Mouse (Mus musculus) liver, embryonic 15.5 days (tissue): ENCODE measurements around the gene Minar1. TPM values are rescaled to one million over a fixed set of nuclear protein-coding genes. Genes with fewer than 3 reads are reported as not detected.

Experiments
- ATAC-seq: fragments of 200-750 bp; cut with Nextera tagmentation; 2 replicates; pipeline ENCODE4 v1.8.0; 2017; ENCODE audit warnings: moderate number of reproducible peaks, mild to moderate bottlenecking, moderate library complexity; ENCODE audit not compliant: insufficient read depth
- H3K27ac ChIP-seq: fragments of 300-500 bp; sonication (generic); replicated peaks from 2 replicates; pipeline ENCODE4 v1.5.1; 2015; ENCODE audit warnings: mild to moderate bottlenecking, inconsistent platforms
- H3K27me3 ChIP-seq: fragments of 300-500 bp; sonication (generic); 2 replicates; pipeline ENCODE4 v1.6.1; 2015; ENCODE audit warnings: mild to moderate bottlenecking, inconsistent platforms
- H3K36me3 ChIP-seq: fragments of 300-500 bp; sonication (generic); replicated peaks from 2 replicates; pipeline ENCODE4 v1.6.1; 2015; ENCODE audit warnings: moderate library complexity, mild to moderate bottlenecking, inconsistent platforms
- H3K4me1 ChIP-seq: fragments of 300-500 bp; sonication (generic); replicated peaks from 2 replicates; pipeline ENCODE4 v1.6.1; 2015; ENCODE audit warnings: inconsistent platforms
- H3K4me2 ChIP-seq: fragments of 300-500 bp; sonication (generic); 2 replicates; pipeline ENCODE4 v1.6.1; 2015; ENCODE audit warnings: moderate library complexity, mild to moderate bottlenecking, inconsistent platforms
- H3K4me3 ChIP-seq: fragments of 300-500 bp; sonication (generic); replicated peaks from 2 replicates; pipeline ENCODE4 v1.5.1; 2015; ENCODE audit warnings: mild to moderate bottlenecking, inconsistent platforms
- H3K9ac ChIP-seq: fragments of 300-500 bp; sonication (generic); 2 replicates; pipeline ENCODE4 v1.6.1; 2015; ENCODE audit warnings: moderate library complexity, mild to moderate bottlenecking, inconsistent platforms
- H3K9me3 ChIP-seq: fragments of 300-500 bp; sonication (generic); replicated peaks from 2 replicates; pipeline ENCODE4 v1.6.1; 2016; ENCODE audit warnings: inconsistent platforms
- WGBS: fragments of 180-500 bp; shearing (Covaris S2); methylation state at CpG from one replicate; pipeline ENCODE4 v1.1.7; 2015; ENCODE audit warnings: mixed read lengths; ENCODE audit not compliant: insufficient replicate concordance; 5-methylcytosine and 5-hydroxymethylcytosine counted together
- polyA plus RNA-seq: library from polyadenylated mRNA; unstranded; fragments of >200 nt; fragmentation: Nextera tagmentation; extraction: Ambion mirVana; gene quantifications from 2 replicates; pipeline ENCODE4 v1.2.1, GENCODE M21; 2015

The Minar1 gene
- polyA plus RNA-seq, 1 experiment from 2014 or later, result 0.02 TPM

DNA sequence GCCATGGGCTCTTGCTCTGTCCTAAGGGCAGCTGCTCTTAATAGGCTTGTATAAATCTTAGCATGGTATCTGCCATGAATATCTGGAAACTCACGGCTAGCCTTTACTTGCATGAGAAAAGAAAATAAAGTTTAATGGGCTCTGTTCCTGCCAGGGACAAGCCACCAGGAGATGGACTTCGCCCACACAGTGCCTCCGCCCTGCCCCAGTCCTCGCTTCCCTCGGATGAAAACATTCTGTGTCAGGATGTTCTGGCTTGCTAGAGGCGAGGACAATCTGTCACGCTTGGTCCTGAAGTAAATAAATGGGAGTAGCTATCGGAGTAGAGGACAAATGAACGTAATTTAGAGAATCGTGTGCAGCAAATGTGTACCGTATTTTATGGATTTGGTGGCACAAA is 16.7 kb downstream of the Minar1 start:
- Histone ChIP-seq H3K27me3 (no peaks in the 10 kb centered on the region), H3K36me3 (no peaks in the 10 kb centered on the region), H3K9ac (no peak overlapping the region), H3K9me3 (0 out of 2 replicates have a peak, but pooled peaks cover 4% of the 10 kb centered on the region), H3K4me3 (no peak overlapping the region), H3K27ac (no peak overlapping the region), H3K4me2 (no peak overlapping the region), H3K4me1 (no peaks in the 10 kb centered on the region)
- 60% methylated on average over 11 of the region's 11 CpGs for WGBS
- no peak for ATAC-seq

DNA sequence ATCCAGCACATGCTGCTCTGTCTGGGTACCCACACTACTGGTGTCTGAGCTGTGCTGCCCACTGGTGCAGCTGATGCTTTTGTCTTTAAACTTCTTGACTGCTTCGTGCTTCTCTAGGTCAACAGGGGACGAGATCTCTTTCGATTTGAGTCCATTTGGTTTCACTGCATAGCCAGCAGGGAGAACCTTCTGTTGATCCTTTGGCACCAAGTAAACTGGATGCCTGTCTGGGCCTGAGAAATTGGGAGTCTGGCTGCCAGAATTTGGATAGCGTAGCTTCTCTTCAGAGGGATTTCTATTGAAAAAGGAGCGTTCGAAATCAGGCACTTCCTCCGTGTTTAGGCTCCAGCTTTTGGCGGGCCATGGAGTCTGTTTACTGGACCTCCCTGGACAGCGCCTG is 21.0 kb downstream of the Minar1 start:
- H3K4me1 ChIP-seq, result no peaks in the 10 kb centered on the region
- H3K9me3 ChIP-seq, result no peaks in the 10 kb centered on the region
- H3K9ac ChIP-seq, result no peak overlapping the region
- ATAC-seq, result no peak
- no peak overlapping the region for H3K4me3 ChIP-seq
- WGBS, result 78% methylated on average over 9 of the region's 9 CpGs
- H3K27me3 ChIP-seq, result no peaks in the 10 kb centered on the region
- H3K36me3 ChIP-seq, result no peaks in the 10 kb centered on the region
- no peak overlapping the region for H3K27ac ChIP-seq
- no peak overlapping the region for H3K4me2 ChIP-seq

DNA sequence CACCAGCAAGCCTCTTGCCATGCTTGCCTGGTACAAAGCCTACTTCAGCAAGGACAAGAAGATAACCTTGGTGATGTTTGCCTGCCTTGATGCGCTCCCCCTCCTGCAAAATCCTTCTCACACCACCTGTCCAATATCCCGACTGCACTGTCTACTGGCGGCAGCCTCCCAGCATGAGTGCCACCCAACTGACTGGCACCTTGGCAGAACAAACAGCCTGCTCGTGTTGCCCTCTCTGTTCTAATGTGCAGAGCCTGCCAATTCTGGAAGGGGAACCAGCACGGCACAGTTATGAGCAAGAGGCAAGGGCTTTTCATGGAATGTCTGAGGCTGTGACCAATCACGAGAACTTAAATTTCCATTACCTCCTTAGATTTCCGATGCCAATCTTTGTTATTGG is 22.2 kb downstream of the Minar1 start:
- Histone ChIP-seq H3K27ac (no peak overlapping the region), H3K9ac (no peak overlapping the region), H3K4me3 (no peak overlapping the region), H3K9me3 (no peaks in the 10 kb centered on the region), H3K36me3 (no peaks in the 10 kb centered on the region), H3K27me3 (no peaks in the 10 kb centered on the region), H3K4me2 (no peak overlapping the region), H3K4me1 (no peaks in the 10 kb centered on the region)
- no peak for ATAC-seq
- WGBS, result 71% methylated on average over 7 of the region's 7 CpGs

DNA sequence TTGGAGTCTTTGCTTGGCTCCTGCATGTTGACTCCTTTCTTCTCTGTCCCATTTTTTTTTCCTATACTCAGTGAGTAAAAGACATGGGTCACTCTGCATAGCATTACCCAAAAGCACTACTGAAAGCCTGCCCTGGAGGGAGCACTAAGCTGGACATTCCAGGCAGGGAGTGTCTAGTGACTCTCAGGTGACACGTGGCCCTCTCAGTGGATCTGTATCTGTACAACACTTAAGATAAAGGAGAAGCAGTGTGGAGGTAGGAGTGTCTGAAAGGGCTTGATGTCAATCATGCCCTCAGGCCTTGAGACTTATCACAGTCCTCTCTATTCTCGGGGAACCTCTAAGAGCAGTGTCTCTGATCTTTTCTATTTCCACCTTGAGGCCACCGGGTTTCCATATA is 25.9 kb downstream of the Minar1 start:
- H3K27me3 ChIP-seq, result no peaks in the 10 kb centered on the region
- H3K36me3 ChIP-seq, result no peaks in the 10 kb centered on the region
- H3K9ac ChIP-seq, result no peak overlapping the region
- no peak for ATAC-seq
- no peaks in the 10 kb centered on the region for H3K4me1 ChIP-seq
- H3K4me3 ChIP-seq, result no peak overlapping the region
- 51% methylated on average over 3 of the region's 3 CpGs for whole genome bisulfite sequencing
- no peak overlapping the region for H3K4me2 ChIP-seq
- H3K9me3 ChIP-seq, result no peaks in the 10 kb centered on the region
- H3K27ac ChIP-seq, result no peak overlapping the region

DNA sequence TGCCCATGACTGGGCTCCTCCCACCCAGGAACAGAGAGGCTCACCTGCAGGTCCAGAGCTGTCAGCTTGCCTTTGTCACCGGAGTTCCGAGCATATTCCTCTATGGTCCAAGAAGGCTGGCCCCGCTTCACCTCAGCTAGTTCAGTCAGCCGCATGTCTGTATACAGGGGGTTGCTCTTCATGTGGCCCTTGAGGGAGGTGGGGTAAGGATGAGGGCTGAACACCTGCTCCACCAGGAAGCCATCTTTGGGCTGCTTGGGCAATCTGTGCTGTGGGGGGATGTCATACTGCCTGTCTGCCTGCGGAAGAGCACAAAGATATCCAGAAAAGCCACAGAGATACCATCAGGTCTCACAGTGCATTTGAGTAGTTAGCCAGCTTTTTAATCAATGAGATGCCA is 26.5 kb downstream of the Minar1 start:
- Histone ChIP-seq H3K9ac (no peak overlapping the region), H3K27ac (no peak overlapping the region), H3K36me3 (no peaks in the 10 kb centered on the region), H3K4me2 (no peak overlapping the region), H3K27me3 (no peaks in the 10 kb centered on the region), H3K9me3 (no peaks in the 10 kb centered on the region), H3K4me1 (no peaks in the 10 kb centered on the region), H3K4me3 (no peak overlapping the region)
- WGBS, result 78% methylated on average over 5 of the region's 5 CpGs
- ATAC-seq, result no peak

DNA sequence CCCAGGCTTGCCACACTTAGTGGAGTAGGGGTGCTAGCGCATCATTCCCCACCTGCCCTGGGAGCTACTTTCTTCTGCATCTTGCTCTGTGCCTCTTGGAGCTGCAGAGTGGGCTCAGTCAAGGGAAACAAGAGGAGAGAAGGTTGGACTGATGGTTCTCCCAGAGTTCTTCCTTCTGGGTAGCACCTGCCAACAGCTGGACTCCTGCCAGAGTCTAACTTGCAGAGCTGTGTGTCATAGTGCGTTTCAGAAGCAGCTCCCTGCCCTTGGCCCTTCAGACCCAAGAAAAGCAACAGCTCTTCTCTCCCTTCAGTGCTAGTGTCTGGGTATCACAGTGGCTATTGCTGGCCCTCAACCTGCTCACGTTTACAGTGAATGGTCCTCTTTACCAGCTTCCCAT is 30.5 kb downstream of the Minar1 start:
- H3K9me3 ChIP-seq, result no peaks in the 10 kb centered on the region
- H3K4me3 ChIP-seq, result no peak overlapping the region
- no peaks in the 10 kb centered on the region for H3K27me3 ChIP-seq
- no peak overlapping the region for H3K4me2 ChIP-seq
- H3K9ac ChIP-seq, result no peak overlapping the region
- no peak for ATAC-seq
- no peaks in the 10 kb centered on the region for H3K36me3 ChIP-seq
- 61% methylated on average over 3 of the region's 3 CpGs for WGBS
- H3K4me1 ChIP-seq, result no peaks in the 10 kb centered on the region
- no peak overlapping the region for H3K27ac ChIP-seq

DNA sequence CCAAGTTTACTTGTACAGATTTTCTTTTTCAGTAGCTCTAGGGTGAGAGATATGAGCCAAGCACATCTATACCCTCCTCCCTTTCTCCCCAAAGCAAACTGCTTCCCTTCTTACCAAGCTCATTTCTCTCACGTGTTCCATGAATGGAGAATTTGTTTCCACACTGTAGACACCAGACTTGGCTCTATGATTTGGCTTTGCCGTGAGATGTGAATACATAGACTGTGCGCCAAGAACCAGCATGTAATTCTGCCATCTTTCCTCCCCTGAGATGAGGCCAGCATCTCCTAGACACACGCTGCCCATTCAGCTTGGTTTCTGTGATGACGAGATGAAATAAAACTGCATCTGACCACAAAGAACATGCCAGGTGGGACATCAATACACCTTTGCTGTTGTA is 44.5 kb downstream of the Minar1 start:
- Histone ChIP-seq H3K4me2 (no peak overlapping the region), H3K4me3 (no peak overlapping the region), H3K9ac (no peak overlapping the region), H3K27ac (no peak overlapping the region), H3K36me3 (no peaks in the 10 kb centered on the region), H3K4me1 (no peaks in the 10 kb centered on the region), H3K27me3 (no peaks in the 10 kb centered on the region), H3K9me3 (no peaks in the 10 kb centered on the region)
- WGBS, result 65% methylated on average over 5 of the region's 5 CpGs
- no peak for ATAC-seq

DNA sequence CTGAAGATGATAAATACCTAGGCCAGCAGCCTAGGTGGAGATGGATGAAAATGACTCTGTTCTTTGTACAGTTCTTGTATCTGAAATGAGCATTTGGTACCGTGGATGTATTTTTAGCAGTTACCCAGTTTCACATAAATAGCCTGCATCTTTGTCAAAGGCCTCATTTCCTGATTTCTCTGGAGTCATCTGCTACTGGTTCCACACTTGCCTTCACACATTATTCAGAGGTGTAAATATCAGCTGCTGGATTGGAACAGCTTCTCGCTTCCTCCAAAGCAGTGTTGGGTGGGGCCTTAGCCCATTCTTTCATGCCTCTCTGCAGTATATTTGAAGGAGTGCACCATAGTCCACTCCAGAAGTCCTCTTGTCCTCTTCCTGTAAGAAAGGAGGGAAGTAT is 70.3 kb downstream of the Minar1 start:
- ATAC-seq, result no peak
- no peaks in the 10 kb centered on the region for H3K4me1 ChIP-seq
- no peak overlapping the region for H3K9ac ChIP-seq
- no peaks in the 10 kb centered on the region for H3K36me3 ChIP-seq
- no peaks in the 10 kb centered on the region for H3K9me3 ChIP-seq
- H3K4me2 ChIP-seq, result no peak overlapping the region
- H3K27ac ChIP-seq, result no peak overlapping the region
- H3K4me3 ChIP-seq, result no peak overlapping the region
- no peaks in the 10 kb centered on the region for H3K27me3 ChIP-seq
- WGBS, result 63% methylated on average over 2 of the region's 2 CpGs

Other genes with a start within 250 kb of the Minar1 start
- gene Tmed3, start 81.9 kb upstream of the Minar1 start, polyA plus RNA-seq, result 41.9 and 45.2 TPM in 2 replicates
- not detected in 2 replicates for gene Ankrd34c, start 115.3 kb upstream of the Minar1 start, polyA plus RNA-seq